Mouse (Mus musculus) spleen, adult 2 months (tissue): Measurements from ENCODE around the gene Pdss1. TPM values are rescaled to one million over a fixed set of nuclear protein-coding genes. Genes with fewer than 3 reads are reported as not detected.
"Not testable (repeated sequence)": the region's sequence is repeated elsewhere in the genome, so short reads cannot be mapped to it uniquely, and the experiment has no call there.

Experiments used
- DNase-seq, 2 experiments: peaks; one replicate each; pipeline versions ENCODE4 v3.0.0 to v3.0.0-alpha.2; 2012 to 2021; ENCODE audit warnings: low spot score in 2 of 2, low read depth in 1 of 2
- H3K27ac ChIP-seq: fragments of 200-500 bp; 2 replicates; pipeline ENCODE4 v1.5.1; 2012; ENCODE audit warnings: low read length, inconsistent platforms; ENCODE audit not compliant: insufficient read depth
- H3K27me3 ChIP-seq: fragments of 200-500 bp; 2 replicates; pipeline ENCODE4 v1.6.1; 2012; ENCODE audit warnings: mild to moderate bottlenecking, moderate library complexity, low read length, inconsistent platforms; ENCODE audit not compliant: control insufficient read depth, insufficient read depth
- H3K36me3 ChIP-seq: fragments of 200-500 bp; 2 replicates; pipeline ENCODE4 v1.6.1; 2012; ENCODE audit warnings: mild to moderate bottlenecking, low read length, inconsistent platforms; ENCODE audit not compliant: control insufficient read depth, insufficient read depth
- H3K4me1 ChIP-seq: fragments of 200-500 bp; 2 replicates; pipeline ENCODE4 v1.6.1; 2011; ENCODE audit warnings: inconsistent platforms; ENCODE audit not compliant: control insufficient read depth, insufficient read depth, insufficient read length
- H3K4me3 ChIP-seq: fragments of 200-500 bp; 2 replicates; pipeline ENCODE4 v1.5.1; 2011; ENCODE audit warnings: mild to moderate bottlenecking, inconsistent platforms; ENCODE audit not compliant: insufficient read depth, insufficient read length; ENCODE audit errors: extremely low read depth
- CTCF ChIP-seq: fragments of 200-500 bp; IDR thresholded peaks from 2 replicates; pipeline ENCODE4 v1.5.1; 2011; ENCODE audit warnings: mild to moderate bottlenecking, inconsistent platforms; ENCODE audit not compliant: insufficient read depth, insufficient read length, insufficient replicate concordance; ENCODE audit errors: extremely low read depth
- POLR2A ChIP-seq: fragments of 200-500 bp; IDR thresholded peaks from 2 replicates; pipeline ENCODE4 v1.6.1; 2011; ENCODE audit warnings: low read depth, low read length, inconsistent platforms
- WGBS: fragments of 180-500 bp; shearing (Covaris S2); methylation state at CpG from one replicate; pipeline ENCODE4 v1.1.7; 2018; 5-methylcytosine and 5-hydroxymethylcytosine counted together
- polyA plus RNA-seq: library from polyadenylated mRNA; depleted of rRNA; stranded (reverse); fragments of >200 nt; gene quantifications from 2 replicates; pipeline ENCODE4 v1.2.3, GENCODE M21; 2012

The Pdss1 gene
- polyA plus RNA-seq, 1 experiment = 2.4 TPM

- Histone ChIP-seq H3K27ac (no peak overlapping the region), H3K27me3 (no peaks in the 10 kb centered on the region), H3K4me3 (no peak overlapping the region), H3K4me1 (no peaks in the 10 kb centered on the region), H3K36me3 (peaks cover 33% of the 10 kb centered on the region)
- 86% methylated on average over 7 of the region's 7 CpGs for WGBS
- TF ChIP-seq POLR2A = no peak
- no peak for TF ChIP-seq CTCF
- no peak for DNase-seq
Observed at GRCm38 (mm10) chr2:22866894-22867424, 28.4 kb upstream of the Pdss1 start.

- no peak for TF ChIP-seq POLR2A
- TF ChIP-seq CTCF = no peak
- no peak overlapping the region for H3K4me3 ChIP-seq
- no peak overlapping the region for H3K27ac ChIP-seq
- no peaks in the 10 kb centered on the region for H3K27me3 ChIP-seq
- WGBS = 93% methylated on average over 1 of the region's 1 CpGs
- no peak for DNase-seq
- no peaks in the 10 kb centered on the region for H3K4me1 ChIP-seq
- H3K36me3 ChIP-seq = peaks cover 44% of the 10 kb centered on the region
Observed at GRCm38 (mm10) chr2:22873159-22873558, 22.2 kb upstream of the Pdss1 start.

- no peaks in the 10 kb centered on the region for H3K4me1 ChIP-seq
- no peak overlapping the region for H3K4me3 ChIP-seq
- no peak overlapping the region for H3K27ac ChIP-seq
- peaks cover 34% of the 10 kb centered on the region for H3K36me3 ChIP-seq
- 94% methylated on average over 10 of the region's 10 CpGs for WGBS
- DNase-seq = no peak
- H3K27me3 ChIP-seq = no peaks in the 10 kb centered on the region
- TF ChIP-seq CTCF (no peak), POLR2A (no peak)
Observed at GRCm38 (mm10) chr2:22874628-22875027, 20.7 kb upstream of the Pdss1 start.

- no peaks in the 10 kb centered on the region for H3K4me1 ChIP-seq
- 89% methylated on average over 3 of the region's 3 CpGs for WGBS
- H3K4me3 ChIP-seq = no peak overlapping the region
- TF ChIP-seq CTCF (no peak), POLR2A (no peak)
- no peak overlapping the region for H3K27ac ChIP-seq
- no peak for DNase-seq
- H3K36me3 ChIP-seq = peaks cover 25% of the 10 kb centered on the region
- no peaks in the 10 kb centered on the region for H3K27me3 ChIP-seq
Observed at GRCm38 (mm10) chr2:22876614-22877013, 18.7 kb upstream of the Pdss1 start.

- no peak for DNase-seq
- Histone ChIP-seq H3K27ac (no peak overlapping the region), H3K4me3 (no peak overlapping the region), H3K4me1 (no peaks in the 10 kb centered on the region), H3K27me3 (no peaks in the 10 kb centered on the region), H3K36me3 (peaks cover 14% of the 10 kb centered on the region)
- no peak for TF ChIP-seq CTCF
- no peak for TF ChIP-seq POLR2A
- 26% methylated on average over 1 of the region's 1 CpGs for WGBS
Observed at GRCm38 (mm10) chr2:22878781-22879180, 16.5 kb upstream of the Pdss1 start.

GRCm38 (mm10) chr2:22880726-22881125 lies 14.6 kb upstream of the Pdss1 start:
- WGBS = 81% methylated on average over 3 of the region's 3 CpGs
- not testable (repeated sequence) for H3K4me3 ChIP-seq, DNase-seq, H3K27me3 ChIP-seq, H3K36me3 ChIP-seq, H3K27ac ChIP-seq, H3K4me1 ChIP-seq

- Histone ChIP-seq H3K27ac (peak overlapping the region; percentile 87; the same call in 1 of the 2 replicates), H3K36me3 (no peaks in the 10 kb centered on the region; the same call in 1 of the 2 replicates), H3K27me3 (no peaks in the 10 kb centered on the region), H3K4me3 (peak overlapping the region; percentile 79), H3K4me1 (no peaks in the 10 kb centered on the region; the same call in 1 of the 2 replicates)
- TF ChIP-seq CTCF = no peak
- TF ChIP-seq POLR2A = no peak
- no peak for DNase-seq
- 18% methylated on average over 9 of the region's 9 CpGs for WGBS
Observed at GRCm38 (mm10) chr2:22894932-22895281, 415 bp upstream of the Pdss1 start.
